Mouse (Mus musculus): Measurements from ENCODE around the gene Ubxn6. TPM values are rescaled to one million over a fixed set of nuclear protein-coding genes. Genes with fewer than 3 reads are reported as not detected.
A peak's percentile ranks its signal among the peaks of the same experiment; 100 is the strongest.

Gene Ubxn6
- total RNA-seq, 1 experiment, result 34.8 TPM

DNA sequence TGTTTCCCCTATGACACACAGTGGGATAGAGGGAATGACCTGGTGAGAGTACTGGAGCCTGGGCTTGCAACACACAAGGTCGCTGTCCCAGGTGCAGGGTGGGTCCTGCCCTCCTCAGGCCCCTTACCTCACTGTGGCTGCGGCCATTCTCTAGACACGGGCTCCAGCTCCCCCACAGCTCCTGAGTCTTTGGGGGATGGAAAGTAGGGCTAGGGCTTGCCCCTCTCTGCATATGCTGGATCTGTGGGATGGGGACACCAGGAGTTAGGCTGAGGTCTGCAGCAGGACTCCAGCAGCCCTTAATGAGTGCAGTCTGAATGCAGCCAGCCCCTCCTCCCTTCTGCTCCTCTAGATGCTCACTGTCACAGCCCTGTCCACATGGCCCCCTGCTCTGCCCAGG lies 37.9 kb upstream of the Ubxn6 start:
- Histone ChIP-seq H3K9me3 (ENCODE audit: control insufficient read depth, insufficient read depth, low read depth, low read length) (no peaks in the 10 kb centered on the region), H3K4me1 (ENCODE audit: control insufficient read depth in 2 of 2, insufficient read depth in 2 of 2, low read length in 2 of 2, poor library complexity in 1 of 2) (peaks cover 0 to 10% of the 10 kb centered on the region in 2 experiments; a peak in 1 of 4 replicates), H3K27ac (ENCODE audit: insufficient read depth, low read depth, low read length, poor library complexity, severe bottlenecking) (no peak overlapping the region), H3K9ac (ENCODE audit: insufficient read depth, low read depth, low read length, poor library complexity, severe bottlenecking) (no peak overlapping the region), H3K36me3 (ENCODE audit: control insufficient read depth, insufficient read depth, low read length, poor library complexity, severe bottlenecking) (no peaks in the 10 kb centered on the region), H3K4me3 (ENCODE audit: insufficient read depth in 1 of 2, low read depth in 1 of 2, low read length in 2 of 2, poor library complexity in 1 of 2, severe bottlenecking in 1 of 2) (no peak overlapping the region)
- no peak for DNase-seq (ENCODE audit: low read depth, low spot score)
- in situ Hi-C loops (cut with MboI; ENCODE audit: low sequenced_read_pairs in 2 of 2, unreplicated experiment in 2 of 2), result no loop called here
- TF ChIP-seq MAFK (IDR thresholded peaks at IDR 0.05; ENCODE audit: insufficient read depth, low read depth, low read length) (no peak), CHD2 (IDR thresholded peaks at IDR 0.05; ENCODE audit: low read depth, low read length) (no peak), ZNF384 (IDR thresholded peaks at IDR 0.05; ENCODE audit: low read depth, low read length) (no peak), HCFC1 (IDR thresholded peaks at IDR 0.05; ENCODE audit: borderline replicate concordance, insufficient read depth, low read length) (no peak), ZC3H11A (IDR thresholded peaks at IDR 0.05; ENCODE audit: borderline replicate concordance, low read depth, low read length) (no peak)

DNA sequence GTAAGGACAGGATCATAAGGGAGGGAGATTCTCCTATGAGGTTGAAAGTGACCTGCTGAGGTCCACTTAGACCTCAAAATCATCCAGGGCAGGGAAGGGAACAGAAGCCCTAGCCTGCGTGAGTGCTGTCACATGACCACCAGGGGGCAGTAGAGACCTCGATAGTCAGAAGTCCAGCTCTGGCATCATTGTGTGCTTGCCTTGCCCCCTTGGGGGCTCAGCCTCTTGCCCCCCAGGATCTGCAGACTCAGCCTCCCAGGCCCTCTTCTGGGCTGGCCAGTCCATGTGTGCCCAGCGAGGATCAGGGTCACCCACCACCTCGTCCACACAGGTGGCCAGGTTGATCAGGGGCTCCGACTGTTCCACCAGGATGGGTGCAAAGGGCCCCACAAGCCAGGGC lies 37.0 kb upstream of the Ubxn6 start:
- DNase-seq (ENCODE audit: low read depth, low spot score), result peak; percentile 54
- TF ChIP-seq ZC3H11A (IDR thresholded peaks at IDR 0.05; ENCODE audit: borderline replicate concordance, low read depth, low read length) (0 out of 2 replicates have a peak, but pooled peaks have one; percentile 5), ZNF384 (IDR thresholded peaks at IDR 0.05; ENCODE audit: low read depth, low read length) (no peak)
- in situ Hi-C loops (cut with MboI; ENCODE audit: low sequenced_read_pairs in 2 of 2, unreplicated experiment in 2 of 2), result no loop called here

DNA sequence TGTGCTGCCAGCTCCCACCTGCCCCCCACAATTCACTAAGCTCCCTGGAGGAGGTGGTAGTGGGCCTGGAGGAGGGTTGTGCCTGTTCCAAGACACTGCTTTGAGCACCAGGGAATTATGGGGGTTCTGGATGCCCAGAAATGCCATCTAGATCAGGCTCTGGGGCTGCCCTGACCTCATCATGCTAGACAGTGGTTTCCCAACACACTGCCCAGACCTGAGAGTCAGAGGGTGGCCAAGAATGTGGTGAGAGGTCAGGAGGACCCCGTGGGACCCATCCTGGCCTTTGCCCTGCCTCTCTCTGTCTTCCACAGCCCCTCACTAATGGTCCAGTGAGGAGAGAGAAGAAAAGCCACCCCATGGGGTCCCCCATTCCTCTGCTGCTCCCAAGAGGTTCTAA lies 36.2 kb upstream of the Ubxn6 start:
- H3K4me1 ChIP-seq (ENCODE audit: control insufficient read depth in 2 of 2, insufficient read depth in 2 of 2, low read length in 2 of 2, poor library complexity in 1 of 2), result peaks cover 0 to 7% of the 10 kb centered on the region in 2 experiments; a peak in 1 of 4 replicates
- no peak overlapping the region for H3K27ac ChIP-seq (ENCODE audit: insufficient read depth, low read depth, low read length, poor library complexity, severe bottlenecking)
- no peak overlapping the region for H3K9ac ChIP-seq (ENCODE audit: insufficient read depth, low read depth, low read length, poor library complexity, severe bottlenecking)
- no peak overlapping the region for H3K4me3 ChIP-seq (ENCODE audit: insufficient read depth in 1 of 2, low read depth in 1 of 2, low read length in 2 of 2, poor library complexity in 1 of 2, severe bottlenecking in 1 of 2)
- TF ChIP-seq MAFK (IDR thresholded peaks at IDR 0.05; ENCODE audit: insufficient read depth, low read depth, low read length), result no peak
- no peaks in the 10 kb centered on the region for H3K9me3 ChIP-seq (ENCODE audit: control insufficient read depth, insufficient read depth, low read depth, low read length)
- in situ Hi-C loops (cut with MboI; ENCODE audit: low sequenced_read_pairs in 2 of 2, unreplicated experiment in 2 of 2), result no loop called here
- DNase-seq (ENCODE audit: low read depth, low spot score), result no peak
- no peaks in the 10 kb centered on the region for H3K36me3 ChIP-seq (ENCODE audit: control insufficient read depth, insufficient read depth, low read length, poor library complexity, severe bottlenecking)

More for the DNA sequence above, 37.0 kb upstream of the Ubxn6 start:
- no peak overlapping the region for H3K9ac ChIP-seq (ENCODE audit: insufficient read depth, low read depth, low read length, poor library complexity, severe bottlenecking)
- no peaks in the 10 kb centered on the region for H3K36me3 ChIP-seq (ENCODE audit: control insufficient read depth, insufficient read depth, low read length, poor library complexity, severe bottlenecking)
- H3K4me1 ChIP-seq (ENCODE audit: control insufficient read depth in 2 of 2, insufficient read depth in 2 of 2, low read length in 2 of 2, poor library complexity in 1 of 2), result peaks cover 0 to 8% of the 10 kb centered on the region in 2 experiments; a peak in 1 of 4 replicates
- no peak overlapping the region for H3K27ac ChIP-seq (ENCODE audit: insufficient read depth, low read depth, low read length, poor library complexity, severe bottlenecking)
- no peaks in the 10 kb centered on the region for H3K9me3 ChIP-seq (ENCODE audit: control insufficient read depth, insufficient read depth, low read depth, low read length)
- H3K4me3 ChIP-seq (ENCODE audit: insufficient read depth in 1 of 2, low read depth in 1 of 2, low read length in 2 of 2, poor library complexity in 1 of 2, severe bottlenecking in 1 of 2), result no peak overlapping the region

DNA sequence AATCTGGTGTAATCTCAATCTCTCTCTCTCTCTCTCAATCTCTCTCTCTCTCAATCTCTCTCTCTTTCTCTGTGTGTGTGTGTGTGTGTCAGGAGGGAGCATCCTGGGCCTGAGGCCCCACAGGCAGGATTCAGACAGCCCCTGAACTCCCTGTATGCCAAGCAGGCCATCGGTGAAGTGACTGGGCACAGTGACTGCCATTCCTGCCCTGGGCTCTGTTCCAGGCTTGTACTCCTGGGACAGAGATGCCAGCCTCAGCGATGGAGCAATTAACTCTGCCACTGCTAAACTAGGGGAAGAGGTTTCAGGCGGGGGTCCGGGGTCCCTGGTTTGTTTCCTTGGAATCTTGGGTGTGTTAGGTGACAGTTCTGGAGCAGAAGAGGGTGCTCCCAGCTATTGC lies 35.7 kb upstream of the Ubxn6 start:
- H3K4me1 ChIP-seq (ENCODE audit: control insufficient read depth in 2 of 2, insufficient read depth in 2 of 2, low read length in 2 of 2, poor library complexity in 1 of 2), result peaks cover 0 to 7% of the 10 kb centered on the region in 2 experiments; a peak in 1 of 4 replicates
- no peak overlapping the region for H3K27ac ChIP-seq (ENCODE audit: insufficient read depth, low read depth, low read length, poor library complexity, severe bottlenecking)
- in situ Hi-C loops (cut with MboI; ENCODE audit: low sequenced_read_pairs in 2 of 2, unreplicated experiment in 2 of 2), result no loop called here
- DNase-seq (ENCODE audit: low read depth, low spot score), result no peak
- no peaks in the 10 kb centered on the region for H3K36me3 ChIP-seq (ENCODE audit: control insufficient read depth, insufficient read depth, low read length, poor library complexity, severe bottlenecking)
- H3K9ac ChIP-seq (ENCODE audit: insufficient read depth, low read depth, low read length, poor library complexity, severe bottlenecking), result no peak overlapping the region
- TF ChIP-seq MAFK (IDR thresholded peaks at IDR 0.05; ENCODE audit: insufficient read depth, low read depth, low read length) (no peak), CHD2 (IDR thresholded peaks at IDR 0.05; ENCODE audit: low read depth, low read length) (no peak), HCFC1 (IDR thresholded peaks at IDR 0.05; ENCODE audit: borderline replicate concordance, insufficient read depth, low read length) (no peak), ZC3H11A (IDR thresholded peaks at IDR 0.05; ENCODE audit: borderline replicate concordance, low read depth, low read length) (no peak), ZNF384 (IDR thresholded peaks at IDR 0.05; ENCODE audit: low read depth, low read length) (no peak)
- no peaks in the 10 kb centered on the region for H3K9me3 ChIP-seq (ENCODE audit: control insufficient read depth, insufficient read depth, low read depth, low read length)
- H3K4me3 ChIP-seq (ENCODE audit: insufficient read depth in 1 of 2, low read depth in 1 of 2, low read length in 2 of 2, poor library complexity in 1 of 2, severe bottlenecking in 1 of 2), result no peak overlapping the region

DNA sequence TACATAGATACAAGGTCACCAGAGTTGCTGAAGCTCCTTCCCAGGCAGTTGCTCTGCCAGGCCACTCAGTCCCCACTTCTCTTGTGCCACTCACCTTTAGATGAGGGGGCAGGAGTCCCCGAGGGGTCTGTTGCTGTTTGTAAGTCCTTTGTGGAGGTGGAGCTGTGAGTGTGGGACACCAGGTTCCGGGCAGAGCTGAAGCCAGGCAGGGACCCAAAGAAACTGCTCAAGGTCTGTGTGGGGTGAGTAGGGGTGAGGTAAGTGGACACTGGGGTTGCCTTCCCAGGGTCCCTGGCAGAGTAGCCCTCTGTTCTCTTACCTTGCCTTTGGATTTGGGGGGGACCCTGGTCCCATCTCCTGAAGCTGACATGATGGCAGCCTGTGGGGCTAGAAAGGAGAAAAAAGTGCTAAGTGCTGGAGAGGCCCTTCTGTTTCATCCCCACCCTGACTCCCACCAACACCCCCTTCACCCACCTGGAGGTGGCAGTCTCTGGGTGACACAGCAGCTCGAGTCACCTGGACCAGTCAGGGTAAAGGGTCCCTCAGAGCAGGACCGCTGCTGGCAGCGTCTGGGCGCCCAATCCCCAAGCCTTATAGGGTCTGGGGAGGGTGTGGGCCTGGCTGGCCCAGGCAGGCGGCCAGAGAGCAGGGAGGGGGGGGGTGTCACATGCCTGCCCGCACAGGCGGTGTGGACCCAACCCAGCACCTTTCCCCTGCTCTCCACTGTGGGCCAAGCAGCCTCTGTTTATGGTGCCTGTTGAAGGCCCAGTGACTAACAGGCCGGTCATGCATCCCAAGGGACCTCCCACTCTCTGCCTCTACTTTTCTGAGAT lies 34.6 kb upstream of the Ubxn6 start, which contains the start of gene Plin4:
Gene Plin4 (minus strand): TSS at position 585 of the 833 bp plus-strand sequence.
- Histone ChIP-seq H3K4me1 (ENCODE audit: control insufficient read depth in 2 of 2, insufficient read depth in 2 of 2, low read length in 2 of 2, poor library complexity in 1 of 2) (peaks cover 0 to 7% of the 10 kb centered on the region in 2 experiments; a peak in 1 of 4 replicates), H3K9me3 (ENCODE audit: control insufficient read depth, insufficient read depth, low read depth, low read length) (no peaks in the 10 kb centered on the region), H3K4me3 (ENCODE audit: insufficient read depth in 1 of 2, low read depth in 1 of 2, low read length in 2 of 2, poor library complexity in 1 of 2, severe bottlenecking in 1 of 2) (no peak within 1 kb of the TSS), H3K9ac (ENCODE audit: insufficient read depth, low read depth, low read length, poor library complexity, severe bottlenecking) (no peak within 1 kb of the TSS), H3K27ac (ENCODE audit: insufficient read depth, low read depth, low read length, poor library complexity, severe bottlenecking) (no peak within 1 kb of the TSS), H3K36me3 (ENCODE audit: control insufficient read depth, insufficient read depth, low read length, poor library complexity, severe bottlenecking) (no peaks in the 10 kb centered on the region)
- in situ Hi-C loops (cut with MboI; ENCODE audit: low sequenced_read_pairs in 2 of 2, unreplicated experiment in 2 of 2), result no loop called here
- no peak for TF ChIP-seq CHD2 (IDR thresholded peaks at IDR 0.05; ENCODE audit: low read depth, low read length)
- TF ChIP-seq ZNF384 (IDR thresholded peaks at IDR 0.05; ENCODE audit: low read depth, low read length), result no peak
- TF ChIP-seq MAFK (IDR thresholded peaks at IDR 0.05; ENCODE audit: insufficient read depth, low read depth, low read length), result no peak
- TF ChIP-seq HCFC1 (IDR thresholded peaks at IDR 0.05; ENCODE audit: borderline replicate concordance, insufficient read depth, low read length), result no peak
- TF ChIP-seq ZC3H11A (IDR thresholded peaks at IDR 0.05; ENCODE audit: borderline replicate concordance, low read depth, low read length), result no peak
- no peak for DNase-seq (ENCODE audit: low read depth, low spot score)

All from ES-E14 (cell line).